Mouse (Mus musculus): ENCODE measurements around the gene Prkar1a.

Prkar1a gene

DNA sequence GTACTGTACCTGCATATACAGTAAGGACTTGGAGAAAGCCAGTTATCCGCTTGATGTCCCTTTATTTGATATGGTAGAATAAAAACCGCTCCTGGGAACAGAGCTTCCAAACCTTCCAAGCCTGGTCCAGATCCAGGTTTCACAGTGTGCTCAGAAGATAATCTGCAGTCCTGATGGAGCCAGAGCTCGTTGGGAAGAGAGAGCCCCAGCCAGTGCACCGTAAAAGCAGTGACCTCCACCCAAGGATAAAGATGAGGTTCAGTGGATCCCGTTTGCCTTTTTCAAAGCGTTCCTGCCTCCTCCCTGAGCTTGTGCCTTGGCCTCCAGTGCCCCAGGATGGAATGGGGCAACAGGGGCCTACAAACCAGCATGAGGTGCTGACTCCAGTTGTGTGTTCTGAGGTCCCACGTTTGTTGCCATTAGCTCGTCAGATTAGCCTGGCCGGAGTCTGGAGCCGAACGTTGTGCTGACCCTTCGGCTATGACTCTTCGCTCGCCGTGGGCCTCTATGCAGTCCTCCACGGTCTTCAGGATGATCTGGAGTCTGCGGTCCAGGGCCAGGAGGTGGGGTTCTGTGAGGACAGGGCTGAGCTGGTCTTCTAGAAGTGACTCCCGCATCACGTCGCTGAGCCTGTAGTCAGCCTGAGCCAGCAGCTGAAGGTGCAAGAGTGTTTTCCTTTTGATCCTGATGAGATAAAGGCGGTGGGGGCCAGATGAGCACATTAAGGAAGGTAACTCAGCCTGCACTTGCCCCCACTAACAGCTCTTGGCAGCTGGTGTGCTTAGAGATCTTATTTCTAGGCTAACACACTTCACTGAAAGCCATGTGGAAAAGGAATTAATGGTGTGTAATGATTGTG, 23.9 kb downstream of the Prkar1a start:
- no peak for DNase-seq (ENCODE audit: low spot score in 2 of 2)

DNA sequence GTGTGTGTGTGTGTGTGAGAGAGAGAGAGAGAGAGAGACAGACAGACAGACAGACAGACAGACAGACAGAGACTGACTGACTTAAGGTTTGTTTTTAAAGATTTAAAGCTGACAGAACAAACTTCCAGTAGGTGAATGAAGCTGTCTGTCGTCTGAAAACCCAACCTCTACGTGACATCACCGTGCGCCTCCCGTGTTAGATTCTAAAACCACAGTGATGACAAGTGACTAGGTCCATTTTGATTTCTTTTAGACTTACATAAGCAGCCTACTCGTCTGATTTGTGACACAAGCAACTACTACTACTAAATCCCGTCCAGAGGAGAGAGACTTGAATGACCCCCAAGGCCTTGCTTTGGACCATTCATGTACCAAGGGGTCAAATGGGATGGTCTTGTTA, 24.5 kb downstream of the Prkar1a start:
- no peak for DNase-seq (ENCODE audit: low spot score in 2 of 2)

DNA sequence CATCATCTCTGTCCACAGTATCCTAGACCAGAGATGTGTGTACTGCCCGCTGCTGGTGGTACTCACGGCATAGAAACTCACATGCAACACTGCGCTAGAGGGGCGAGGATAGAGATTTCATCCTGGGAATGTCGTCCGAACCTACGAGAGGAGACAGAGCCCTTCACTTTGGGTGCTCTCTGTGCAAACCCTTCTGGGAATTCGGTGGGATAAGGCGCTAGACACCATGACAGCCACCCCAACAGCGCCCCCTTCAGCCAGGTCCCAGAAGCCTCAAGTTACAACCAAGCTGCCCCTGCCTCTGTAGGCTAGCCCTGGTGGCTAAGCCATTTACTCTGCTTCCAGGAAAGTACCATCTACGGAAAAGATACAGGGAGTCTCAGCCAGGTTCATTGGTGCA, 25.3 kb downstream of the Prkar1a start:
- no peak for DNase-seq (ENCODE audit: low spot score in 2 of 2)

DNA sequence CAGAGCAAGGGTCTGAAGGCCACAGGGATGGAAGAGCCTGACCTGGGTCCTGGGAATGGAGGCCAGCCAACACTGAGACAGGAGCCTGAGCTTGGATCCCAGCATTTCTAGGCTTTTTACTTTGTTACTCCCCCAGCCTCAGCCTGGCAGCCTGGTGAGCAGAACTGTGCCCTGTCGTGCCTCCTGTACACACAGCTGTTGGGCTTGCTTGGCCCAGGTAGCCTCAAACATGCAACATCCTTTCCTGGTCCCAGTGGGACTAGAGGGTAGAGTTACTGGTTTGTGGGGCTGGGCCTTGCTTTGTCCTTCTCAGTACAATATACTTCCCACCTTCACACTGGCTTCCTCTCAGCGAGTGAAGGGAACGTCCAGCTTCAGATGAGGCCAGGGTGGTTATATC, 26.0 kb downstream of the Prkar1a start:
- DNase-seq (ENCODE audit: low spot score in 2 of 2) = no peak

DNA sequence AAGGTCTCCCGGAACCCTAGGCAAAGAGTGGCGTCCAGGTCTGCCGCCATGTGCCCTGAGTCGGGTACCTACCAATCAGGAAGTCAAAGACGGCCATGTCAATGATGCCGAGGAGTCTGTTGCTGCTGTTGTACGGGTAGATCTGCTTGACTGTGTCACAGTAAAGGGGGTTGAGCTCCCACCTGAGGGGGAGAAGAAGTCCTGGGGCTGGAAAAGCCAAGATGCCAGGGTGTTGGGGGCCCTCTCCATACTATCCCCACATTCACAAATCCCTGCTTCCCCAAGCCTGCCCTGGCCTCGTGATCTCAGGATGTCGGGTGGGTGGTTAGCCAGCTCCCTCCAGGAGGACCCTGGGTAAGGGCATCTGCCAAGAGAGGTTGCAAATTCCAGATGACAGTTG, 26.6 kb downstream of the Prkar1a start:
- no peak for DNase-seq (ENCODE audit: low spot score in 2 of 2)

DNA sequence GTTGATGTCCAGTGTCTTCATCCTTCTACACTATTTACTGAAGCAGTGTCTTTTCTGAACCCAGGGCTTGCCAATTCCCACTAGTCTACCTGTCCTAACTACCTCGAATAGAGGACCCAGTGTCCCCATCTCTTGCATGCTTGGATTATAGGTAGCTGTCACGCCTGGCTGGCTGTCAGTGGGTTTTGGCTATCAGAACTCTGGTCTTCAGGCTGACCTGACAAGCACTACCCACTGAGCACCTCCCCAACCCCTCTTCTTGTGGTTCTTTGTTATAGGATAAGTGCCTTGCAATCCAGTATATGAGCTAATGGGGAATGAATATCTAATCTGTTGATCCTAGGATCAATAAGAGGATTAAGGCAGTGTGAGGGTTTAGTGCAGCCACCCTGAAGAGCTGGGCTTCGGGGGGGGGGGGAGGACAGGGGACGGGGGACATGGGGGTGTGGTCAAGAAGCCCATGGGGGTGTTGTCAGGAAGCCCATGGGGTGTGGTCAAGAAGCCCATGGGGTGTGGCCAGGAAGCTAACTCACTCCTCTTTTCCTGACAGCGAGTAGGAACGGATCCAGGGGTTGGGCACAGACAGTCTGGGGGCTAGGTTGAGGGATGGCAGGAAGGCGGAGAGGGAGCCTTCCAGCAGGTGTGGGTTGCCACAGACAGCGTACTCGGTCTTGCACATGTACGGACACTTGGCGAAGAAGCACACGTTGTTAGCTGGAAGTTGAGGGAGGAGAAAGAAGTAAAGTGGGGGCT, 27.6 kb downstream of the Prkar1a start:
- no peak for DNase-seq (ENCODE audit: low spot score in 2 of 2)

DNA sequence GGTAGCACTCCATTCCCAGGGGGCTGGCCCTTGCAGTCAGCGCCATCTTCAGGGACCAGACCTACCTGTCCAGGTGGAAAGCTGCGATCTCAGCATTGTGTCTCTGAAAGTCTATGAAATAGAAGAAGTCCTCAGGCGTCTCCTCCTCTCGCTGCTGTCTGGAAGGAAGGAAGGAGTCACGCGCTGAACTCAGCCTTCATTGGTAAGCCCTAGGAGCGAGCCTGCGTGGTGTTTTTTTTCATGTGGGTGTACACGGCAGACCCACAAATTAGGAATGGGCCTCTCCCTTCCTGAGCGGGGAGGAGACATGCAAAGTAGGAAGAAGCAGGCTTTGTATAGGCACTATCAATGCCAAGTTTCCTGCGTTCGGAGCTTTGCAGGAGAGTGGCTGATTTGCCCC, 29.1 kb downstream of the Prkar1a start:
- no peak for DNase-seq (ENCODE audit: low spot score in 2 of 2)

DNA sequence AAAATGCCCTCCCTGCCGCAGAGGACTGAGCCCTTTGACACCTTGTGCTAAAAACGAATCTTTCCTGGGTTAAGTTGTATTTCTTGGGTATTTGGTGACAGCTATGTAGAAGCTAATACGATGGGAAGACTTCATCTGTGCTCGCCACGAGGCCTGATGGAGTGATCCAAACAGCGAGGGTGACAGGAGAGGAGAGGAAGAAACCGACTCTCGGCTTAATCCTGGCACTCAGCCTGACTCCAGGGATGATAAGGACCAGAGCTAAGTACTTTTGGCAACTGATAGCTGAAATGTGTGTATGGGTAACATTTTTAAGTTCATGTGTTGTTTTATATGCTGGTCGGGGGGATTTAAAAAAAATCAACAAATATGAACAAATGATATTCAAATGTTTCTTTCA, 31.7 kb downstream of the Prkar1a start:
- no peak for DNase-seq (ENCODE audit: low spot score in 2 of 2)

DNA sequence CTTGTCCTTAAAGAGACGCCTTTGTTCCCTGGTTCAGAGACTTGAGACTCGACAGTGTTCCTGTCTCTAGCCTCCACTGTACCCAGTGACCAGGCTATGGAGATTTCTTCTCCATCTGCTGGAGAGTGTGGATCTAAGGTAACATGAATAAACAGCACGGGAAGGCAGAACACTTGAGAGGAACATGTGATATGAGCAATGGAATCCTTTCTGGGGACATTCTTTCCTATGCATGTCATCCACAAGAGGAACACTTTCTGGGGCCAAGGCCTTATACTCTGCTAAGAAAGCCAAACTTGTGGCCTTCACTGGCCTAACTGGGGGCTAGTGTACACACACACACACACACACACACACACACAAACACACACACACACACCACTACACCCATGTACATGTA, 32.4 kb downstream of the Prkar1a start:
- no peak for DNase-seq (ENCODE audit: low spot score in 2 of 2)

DNA sequence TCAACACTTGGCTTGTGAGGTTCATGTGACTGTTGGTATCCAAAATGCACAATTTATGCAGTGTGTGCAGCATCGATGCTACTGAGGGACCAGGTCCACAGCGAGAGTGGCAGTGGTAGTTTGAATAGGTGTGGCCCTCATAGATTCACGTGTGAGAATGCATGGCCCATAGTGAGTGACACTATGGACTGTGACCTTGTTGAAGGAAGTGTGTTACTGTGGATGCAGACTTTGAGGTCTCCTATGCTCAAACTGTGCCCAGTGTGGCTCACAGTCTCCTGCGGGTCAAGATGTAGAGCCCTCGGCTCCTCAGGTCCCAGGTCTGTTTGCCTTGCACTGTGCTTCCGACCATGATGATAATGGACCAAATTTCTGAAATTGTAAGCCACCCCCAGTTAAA, 33.0 kb downstream of the Prkar1a start:
- no peak for DNase-seq (ENCODE audit: low spot score in 2 of 2)

DNA sequence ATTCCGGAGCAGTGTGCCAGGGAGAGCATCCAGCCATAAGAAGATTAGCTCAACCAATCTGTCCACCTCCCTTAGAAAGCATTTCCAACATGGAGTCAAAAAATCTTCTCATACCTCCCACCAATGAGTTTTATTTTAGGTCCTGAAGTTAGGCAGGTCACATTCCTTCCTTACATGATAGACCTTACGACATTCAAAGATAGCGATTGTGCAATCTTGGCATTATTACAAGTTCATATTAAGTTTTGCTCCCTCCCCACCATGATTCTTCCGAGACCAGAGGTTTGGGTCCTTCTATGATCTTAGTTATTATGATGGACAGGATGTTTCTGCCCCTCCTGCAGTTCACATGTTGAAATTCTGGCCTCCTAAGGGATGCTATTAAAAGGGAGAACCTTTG, 40.3 kb downstream of the Prkar1a start:
- DNase-seq (ENCODE audit: low spot score in 2 of 2) = no peak

DNA sequence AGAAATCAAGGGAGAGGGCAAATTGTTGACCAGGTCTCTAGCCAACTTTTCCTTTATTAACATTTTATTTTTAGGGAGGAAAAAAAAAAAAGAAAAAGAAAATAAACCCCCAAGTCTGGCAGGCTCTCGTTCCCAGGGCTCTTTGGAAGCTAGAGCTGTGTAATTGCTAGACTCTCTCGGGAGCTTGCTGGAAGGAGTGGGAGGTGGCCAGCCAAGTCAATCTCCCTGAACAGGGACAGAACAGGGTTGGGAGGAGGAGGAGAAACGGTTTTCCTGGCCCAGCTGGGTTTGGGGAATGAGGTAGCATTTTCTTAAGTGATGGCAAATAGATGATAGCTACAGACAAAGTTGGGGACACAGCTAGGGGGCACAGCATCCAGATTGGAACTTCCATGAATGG, 43.5 kb downstream of the Prkar1a start:
- DNase-seq (ENCODE audit: low spot score in 2 of 2) = no peak

DNA sequence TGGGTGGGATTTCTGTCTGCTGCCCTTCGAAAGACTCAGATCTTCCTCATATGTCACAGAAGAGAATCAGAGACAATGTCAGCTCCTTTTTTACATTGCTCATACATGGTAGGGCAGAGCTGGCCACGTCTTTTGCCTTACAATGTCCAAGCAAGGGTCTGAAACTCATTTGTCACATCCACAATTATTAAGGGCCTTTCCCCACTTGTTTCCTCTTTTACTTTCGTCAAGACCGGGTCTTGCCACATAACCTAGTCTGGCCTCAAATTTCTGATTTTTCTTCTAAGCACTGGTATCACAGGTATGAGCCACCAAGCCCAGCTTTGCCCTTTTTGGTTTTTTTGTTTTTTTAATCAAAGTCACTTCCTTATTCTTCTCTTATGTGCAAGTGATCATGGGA, 47.3 kb downstream of the Prkar1a start:
- DNase-seq (ENCODE audit: low spot score in 2 of 2) = no peak

DNA sequence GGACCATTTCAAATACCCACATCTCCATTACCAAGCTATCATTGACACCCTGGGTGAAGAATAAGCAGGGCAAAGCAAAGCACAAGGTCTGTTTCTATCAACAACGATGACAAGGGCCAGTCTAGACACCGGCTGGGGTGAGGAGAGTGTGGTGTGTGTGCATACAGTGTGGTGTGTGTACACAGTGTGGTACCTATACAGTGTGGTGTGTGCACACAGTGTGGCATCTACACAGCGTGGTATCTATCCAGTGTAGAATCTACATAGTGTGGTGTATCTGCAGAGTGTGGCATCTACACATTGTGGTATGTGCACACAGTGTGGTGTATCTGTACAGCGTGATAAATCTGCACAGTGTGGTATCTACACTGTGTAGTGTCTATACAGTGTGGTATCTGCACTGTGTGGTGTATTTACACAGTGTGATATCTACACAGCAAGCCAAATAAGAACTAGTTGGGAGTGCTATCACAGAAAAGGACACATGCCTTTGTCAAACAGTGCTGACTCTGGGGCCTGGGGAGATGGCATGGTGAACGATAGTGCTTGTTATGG, 48.0 kb downstream of the Prkar1a start:
- no peak for DNase-seq (ENCODE audit: low spot score in 2 of 2)

DNA sequence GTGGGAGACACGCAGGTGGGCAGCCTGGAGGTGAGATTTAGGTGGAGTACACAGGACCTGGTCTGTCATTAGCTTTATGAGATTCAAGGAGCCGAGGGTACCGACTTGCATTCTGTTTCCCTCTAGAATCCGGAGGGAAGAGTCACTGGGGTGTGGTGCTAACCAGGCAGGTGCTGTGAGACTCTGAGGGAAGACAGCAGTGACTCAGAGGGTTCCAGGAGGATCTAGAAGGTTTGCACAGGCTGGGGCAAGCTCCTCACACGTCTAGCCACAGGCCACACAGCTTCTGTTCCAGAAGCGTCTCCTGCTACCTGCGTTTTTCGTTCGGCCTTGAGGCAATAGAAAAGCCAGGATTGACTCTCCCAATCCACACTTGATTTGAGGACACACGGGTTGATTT, 49.5 kb downstream of the Prkar1a start:
- no peak for DNase-seq (ENCODE audit: low spot score in 2 of 2)

DNA sequence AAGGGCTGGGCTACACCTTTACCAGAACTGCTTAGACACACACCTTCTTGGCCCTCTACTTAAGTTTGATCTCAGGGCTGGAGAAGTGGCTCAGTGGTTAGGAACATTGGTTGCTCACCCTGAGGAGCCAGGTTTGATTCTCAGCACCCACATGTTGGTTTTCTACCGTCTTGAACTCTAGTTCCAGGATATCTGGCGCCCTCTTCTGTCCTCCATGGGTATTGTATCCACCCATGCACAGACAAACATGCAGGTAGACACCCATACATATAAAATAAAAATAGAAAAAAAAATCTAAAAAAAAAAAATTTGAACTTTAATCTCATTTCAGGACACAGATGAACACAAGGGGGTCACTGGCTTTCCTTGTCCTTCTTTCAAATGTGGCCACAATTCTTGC, 50.6 kb downstream of the Prkar1a start:
- no peak for DNase-seq (ENCODE audit: low spot score in 2 of 2)

DNA sequence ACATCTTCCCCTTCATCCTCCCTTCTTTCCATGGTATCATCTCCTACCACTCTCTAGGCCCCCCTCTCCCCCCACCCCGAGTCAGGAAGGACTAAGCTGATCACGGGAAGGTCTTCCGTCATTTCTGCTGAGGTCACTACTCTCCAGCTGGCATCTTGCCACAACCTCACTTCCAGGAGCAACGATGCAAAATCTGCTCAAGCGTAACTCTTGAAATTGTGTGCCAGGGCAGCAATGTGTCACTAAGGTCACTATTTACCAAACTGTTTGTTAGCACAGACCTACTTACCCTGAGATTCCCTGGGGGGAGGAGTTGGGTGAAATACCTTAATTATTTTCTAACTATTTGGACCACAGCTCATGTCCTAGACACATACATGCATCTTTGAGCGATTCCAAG, 51.6 kb downstream of the Prkar1a start:
- no peak for DNase-seq (ENCODE audit: low spot score in 2 of 2)

DNA sequence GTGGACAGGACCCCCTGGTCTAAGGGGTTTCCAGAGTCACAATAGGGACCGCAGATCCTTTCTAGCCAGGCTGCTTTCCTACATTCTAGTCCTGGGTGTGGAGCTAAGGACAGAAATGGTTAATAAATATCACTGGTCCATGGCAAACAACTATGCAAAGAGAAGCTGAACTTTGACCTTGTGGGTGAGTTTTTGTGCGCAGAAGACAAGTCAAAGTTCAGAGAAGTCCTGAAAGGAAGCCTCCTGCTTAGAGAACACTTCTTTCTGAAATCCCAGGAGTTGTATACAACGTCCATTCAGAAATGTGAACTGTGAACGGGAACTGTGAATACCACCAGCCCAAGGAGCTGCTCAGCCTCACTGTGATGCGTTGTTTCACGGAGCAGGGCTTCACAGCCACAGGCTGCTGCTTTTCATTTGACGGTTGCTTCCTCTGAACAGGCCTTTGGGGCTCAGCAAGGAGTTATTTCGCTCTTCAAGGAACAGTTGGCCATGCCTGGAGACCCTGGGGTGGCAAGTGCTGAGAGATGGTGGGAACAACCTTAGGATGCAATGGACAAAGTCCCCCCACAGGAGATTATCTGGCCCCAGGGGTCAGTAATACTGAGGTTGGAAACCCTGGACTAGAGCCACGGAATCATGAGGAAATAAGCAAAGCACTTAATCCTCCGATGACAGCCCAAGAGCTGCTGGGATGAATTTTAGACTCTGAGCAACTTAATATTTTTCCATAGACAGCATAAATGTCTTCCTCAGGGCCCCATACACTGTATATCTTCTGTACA, 53.0 kb downstream of the Prkar1a start:
- DNase-seq (ENCODE audit: low spot score in 2 of 2) = no peak

DNA sequence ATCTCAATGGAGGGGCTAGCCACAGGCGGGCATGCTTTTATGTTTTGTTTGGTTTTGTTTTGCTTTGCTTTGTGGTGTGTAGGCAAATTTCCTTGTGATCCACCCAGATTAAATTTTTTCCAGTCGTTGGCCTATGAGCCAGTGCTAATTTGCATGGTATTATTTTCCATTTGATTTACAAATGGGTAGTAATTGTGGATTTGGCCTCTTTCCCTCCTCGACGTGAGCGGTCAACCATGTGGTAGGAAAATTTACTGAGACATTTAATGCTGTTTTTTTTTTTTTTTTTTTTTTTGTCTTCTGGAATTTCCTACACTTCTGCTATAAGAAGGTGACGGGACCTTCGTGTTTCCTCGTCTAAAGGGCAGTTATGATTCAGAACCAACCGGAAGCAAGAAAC, 54.6 kb downstream of the Prkar1a start:
- DNase-seq (ENCODE audit: low spot score in 2 of 2) = no peak

DNA sequence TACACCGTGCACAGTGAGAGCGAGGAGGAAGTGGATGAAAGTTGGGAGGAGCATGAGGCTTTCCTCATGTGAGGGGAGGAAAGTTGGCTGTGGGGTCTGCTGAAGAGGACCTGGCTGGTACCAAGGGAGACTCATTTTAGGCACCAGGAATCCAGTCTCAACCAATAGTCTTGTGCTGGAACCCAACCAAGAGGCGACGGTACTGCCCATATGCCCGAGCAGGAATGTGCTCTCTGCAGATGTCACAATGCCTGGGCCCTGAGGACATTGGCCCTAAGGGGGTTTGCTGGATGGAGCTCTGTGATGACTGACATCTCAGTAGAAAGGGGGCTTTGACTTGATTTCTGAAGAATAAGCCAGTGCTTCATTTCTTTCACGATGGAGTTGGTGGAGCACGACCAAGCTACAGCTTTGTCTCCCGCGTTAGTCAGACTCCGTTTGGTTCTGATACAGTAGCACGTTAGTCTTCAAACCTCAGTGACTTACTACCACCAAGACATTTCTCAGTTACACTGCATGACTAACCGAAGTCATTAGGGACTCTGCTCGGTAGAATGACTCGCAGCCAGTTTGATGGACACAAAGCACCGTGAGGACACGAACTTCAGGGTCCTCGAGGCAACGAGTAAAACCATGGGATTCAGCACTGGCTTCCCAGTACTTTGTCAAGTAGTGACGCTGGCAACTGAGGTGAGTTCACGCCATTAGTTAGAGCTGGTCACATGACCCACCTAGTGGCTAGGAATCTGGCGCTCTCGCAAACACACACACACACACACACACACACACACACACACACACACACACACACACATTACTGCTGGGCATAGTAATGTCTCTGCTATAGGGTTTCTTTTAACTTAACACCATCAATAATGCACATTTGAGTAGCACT, 55.4 kb downstream of the Prkar1a start:
- DNase-seq (ENCODE audit: low spot score in 2 of 2) = no peak
